Mouse (Mus musculus): ENCODE results near the gene Gbf1. TPM values are rescaled to one million over a fixed set of nuclear protein-coding genes. Genes with fewer than 3 reads are reported as not detected.
A peak's percentile ranks its signal among the peaks of the same experiment; 100 is the strongest.

Gene Gbf1
- total and polyA plus RNA-seq, 3 experiments, result 8.6 to 26.1 (median 18.7) TPM

GRCm38 (mm10) chr19:46244628-46245027 is 92.3 kb downstream of the Gbf1 start:
- in situ Hi-C loops (cut with MboI; ENCODE audit: low pct_ligation_motif_present, low pct_unique_long_range_greater_than_20kb, low sequenced_read_pairs), result no loop called here

GRCm38 (mm10) chr19:46248991-46249390 is 96.7 kb downstream of the Gbf1 start:
- dilution Hi-C loops (cut with MboI; ENCODE audit: extremely low pct_ligation_motif_present, extremely low pct_unique_long_range_greater_than_20kb, low sequenced_read_pairs), result no loop called here
- in situ Hi-C loops (cut with MboI; ENCODE audit: low pct_ligation_motif_present, low pct_unique_long_range_greater_than_20kb, low sequenced_read_pairs), result no loop called here
- Histone ChIP-seq H3K4me3 (replicated peaks in 1 of 3; ENCODE audit: low read depth in 2 of 3, low read length in 2 of 3, poor library complexity in 1 of 3) (no peak overlapping the region), H3K4me2 (ENCODE audit: insufficient read depth, low read depth, poor library complexity, severe bottlenecking) (no peak overlapping the region), H3K4me1 (ENCODE audit: control insufficient read depth in 1 of 2, insufficient read depth in 2 of 2) (peaks cover 0 to 10% of the 10 kb centered on the region in 2 experiments; a peak in 1 of 4 replicates), H3K79me2 (replicated peaks; ENCODE audit: control insufficient read depth, extremely low read depth, insufficient read depth, poor library complexity, severe bottlenecking) (no peaks in the 10 kb centered on the region), H3K27ac (ENCODE audit: insufficient read depth, low read depth) (no peak overlapping the region), H3K9me3 (replicated peaks; ENCODE audit: low read length) (no peaks in the 10 kb centered on the region), H3K27me3 (replicated peaks) (no peaks in the 10 kb centered on the region), H3K9ac (ENCODE audit: insufficient read depth, low read depth) (no peak overlapping the region), H3K36me3 (replicated peaks in 1 of 2; ENCODE audit: control insufficient read depth in 1 of 2, insufficient read depth in 1 of 2, low read length in 1 of 2) (peaks cover 13 to 52% of the 10 kb centered on the region in 2 experiments)
- TF ChIP-seq MYC (IDR thresholded peaks at IDR 0.05; ENCODE audit: low read depth, low read length), result no peak
- no peak for TF ChIP-seq NRF1 (IDR thresholded peaks at IDR 0.05; ENCODE audit: low read depth, low read length)
- peak in 1 of 2 experiments; percentile 40; a peak in 2 of 4 replicates for TF ChIP-seq CTCF (conservative IDR thresholded peaks at IDR 0.05 in 1 of 2, IDR thresholded peaks at IDR 0.05 in 1 of 2; ENCODE audit: low read depth in 2 of 2, low read length in 2 of 2)
- TF ChIP-seq JUN (IDR thresholded peaks at IDR 0.05; ENCODE audit: insufficient read depth, low read depth, low read length), result no peak
- TF ChIP-seq MAX (IDR thresholded peaks at IDR 0.05; ENCODE audit: low read length), result no peak
- TF ChIP-seq CHD2 (IDR thresholded peaks at IDR 0.05; ENCODE audit: low read length), result no peak
- TF ChIP-seq E2F4 (IDR thresholded peaks at IDR 0.05; ENCODE audit: insufficient replicate concordance, low read depth, low read length), result no peak
- TF ChIP-seq RAD21 (IDR thresholded peaks at IDR 0.05; ENCODE audit: low read depth, low read length), result peak; percentile 35
- no peak for DNase-seq (ENCODE audit: extremely low read depth)

More at GRCm38 (mm10) chr19:46244628-46245027, 92.3 kb downstream of the Gbf1 start:
- Histone ChIP-seq H3K4me2 (ENCODE audit: insufficient read depth, low read depth, poor library complexity, severe bottlenecking) (no peak overlapping the region), H3K79me2 (replicated peaks; ENCODE audit: control insufficient read depth, extremely low read depth, insufficient read depth, poor library complexity, severe bottlenecking) (no peaks in the 10 kb centered on the region), H3K36me3 (replicated peaks in 1 of 2; ENCODE audit: control insufficient read depth in 1 of 2, insufficient read depth in 1 of 2, low read length in 1 of 2) (peaks cover 5 to 26% of the 10 kb centered on the region in 2 experiments), H3K4me1 (ENCODE audit: control insufficient read depth in 1 of 2, insufficient read depth in 2 of 2) (peaks cover 5 to 39% of the 10 kb centered on the region in 2 experiments), H3K27ac (ENCODE audit: insufficient read depth, low read depth) (no peak overlapping the region), H3K9ac (ENCODE audit: insufficient read depth, low read depth) (no peak overlapping the region), H3K27me3 (replicated peaks) (no peaks in the 10 kb centered on the region), H3K4me3 (replicated peaks in 1 of 3; ENCODE audit: low read depth in 2 of 3, low read length in 2 of 3, poor library complexity in 1 of 3) (no peak overlapping the region), H3K9me3 (replicated peaks; ENCODE audit: low read length) (no peaks in the 10 kb centered on the region)
- TF ChIP-seq MAX (IDR thresholded peaks at IDR 0.05; ENCODE audit: low read length) (no peak), PAX5 (IDR thresholded peaks at IDR 0.05; ENCODE audit: low read length) (no peak), NELFE (IDR thresholded peaks at IDR 0.05; ENCODE audit: low read depth, low read length) (no peak), E2F4 (IDR thresholded peaks at IDR 0.05; ENCODE audit: insufficient replicate concordance, low read depth, low read length) (no peak), USF2 (conservative IDR thresholded peaks at IDR 0.05; ENCODE audit: low read depth, low read length) (no peak), ZKSCAN1 (IDR thresholded peaks at IDR 0.05; ENCODE audit: borderline replicate concordance, low read depth, low read length) (no peak), ELF1 (IDR thresholded peaks at IDR 0.05; ENCODE audit: low read depth, low read length) (no peak), GABPA (IDR thresholded peaks at IDR 0.05; ENCODE audit: insufficient replicate concordance, low read depth, low read length) (no peak), TCF12 (IDR thresholded peaks at IDR 0.05; ENCODE audit: low read depth, low read length) (no peak), RAD21 (IDR thresholded peaks at IDR 0.05; ENCODE audit: low read depth, low read length) (no peak), IRF4 (IDR thresholded peaks at IDR 0.05; ENCODE audit: low read depth, low read length) (no peak), MXI1 (IDR thresholded peaks at IDR 0.05; ENCODE audit: low read depth, low read length) (no peak), NRF1 (IDR thresholded peaks at IDR 0.05; ENCODE audit: low read depth, low read length) (no peak), ZC3H11A (IDR thresholded peaks at IDR 0.05; ENCODE audit: low read depth, low read length) (no peak), MAFK (IDR thresholded peaks at IDR 0.05; ENCODE audit: insufficient replicate concordance, low read length) (no peak), RCOR1 (conservative IDR thresholded peaks at IDR 0.05; ENCODE audit: low read depth, low read length) (no peak), MYC (IDR thresholded peaks at IDR 0.05; ENCODE audit: low read depth, low read length) (no peak)
- no peak for DNase-seq (ENCODE audit: extremely low read depth)
- dilution Hi-C loops (cut with MboI; ENCODE audit: extremely low pct_ligation_motif_present, extremely low pct_unique_long_range_greater_than_20kb, low sequenced_read_pairs), result no loop called here
